Mouse (Mus musculus) adrenal gland, adult 2 months (tissue): ENCODE measurements around the gene Grrp1. TPM values are rescaled to one million over a fixed set of nuclear protein-coding genes. Genes with fewer than 3 reads are reported as not detected.
A peak's percentile ranks its signal among the peaks of the same experiment; 100 is the strongest.
"Not testable (repeated sequence)": the region's sequence is repeated elsewhere in the genome, so short reads cannot be mapped to it uniquely, and the experiment has no call there.

ENCODE experiments used
- DNase-seq: peaks from one replicate; pipeline ENCODE4 v3.0.0; 2021
- long read RNA-seq: library from polyadenylated mRNA; stranded (forward); transcript quantifications from one replicate; pipeline ENCODE4 v2.0.0, GENCODE M21; 2021
- polyA plus RNA-seq: library from polyadenylated mRNA; depleted of rRNA; stranded (reverse); fragments of >200 nt; gene quantifications from 2 replicates; pipeline ENCODE4 v1.2.3, GENCODE M21; 2012; rRNA removed
- total RNA-seq, 2 experiments: library from RNA; stranded (reverse); gene quantifications; 2 replicates each; pipeline ENCODE4 v1.2.3; 2021

Grrp1 gene
- total RNA-seq = 1 to 10 TPM; 6.2 to 9.3 TPM
- polyA plus RNA-seq = 28.5 and 31.8 TPM in 2 replicates
- long read RNA-seq, transcript Grrp1-201 (2 exons, 1,226 nt) = major isoform, 9 of 10 reads
- long read RNA-seq, partial matches to known transcripts = 0 of 10 reads
- long read RNA-seq, other reads (novel, unspliced or antisense) = 1 of 10 reads

GRCm38 (mm10) chr4:134253722-134254324 is at the start of gene Grrp1:
TSS of gene Grrp1 (minus strand) at chr4:134254106.
- DNase-seq = peak; percentile 35

GRCm38 (mm10) chr4:134302084-134302483 is 48.2 kb upstream of the Grrp1 start:
- DNase-seq = no peak

- DNase-seq = peak; percentile 40
Measured at GRCm38 (mm10) chr4:134300316-134300715, 46.4 kb upstream of the Grrp1 start.

GRCm38 (mm10) chr4:134299498-134299810 is 45.5 kb upstream of the Grrp1 start:
- DNase-seq = no peak

DNA sequence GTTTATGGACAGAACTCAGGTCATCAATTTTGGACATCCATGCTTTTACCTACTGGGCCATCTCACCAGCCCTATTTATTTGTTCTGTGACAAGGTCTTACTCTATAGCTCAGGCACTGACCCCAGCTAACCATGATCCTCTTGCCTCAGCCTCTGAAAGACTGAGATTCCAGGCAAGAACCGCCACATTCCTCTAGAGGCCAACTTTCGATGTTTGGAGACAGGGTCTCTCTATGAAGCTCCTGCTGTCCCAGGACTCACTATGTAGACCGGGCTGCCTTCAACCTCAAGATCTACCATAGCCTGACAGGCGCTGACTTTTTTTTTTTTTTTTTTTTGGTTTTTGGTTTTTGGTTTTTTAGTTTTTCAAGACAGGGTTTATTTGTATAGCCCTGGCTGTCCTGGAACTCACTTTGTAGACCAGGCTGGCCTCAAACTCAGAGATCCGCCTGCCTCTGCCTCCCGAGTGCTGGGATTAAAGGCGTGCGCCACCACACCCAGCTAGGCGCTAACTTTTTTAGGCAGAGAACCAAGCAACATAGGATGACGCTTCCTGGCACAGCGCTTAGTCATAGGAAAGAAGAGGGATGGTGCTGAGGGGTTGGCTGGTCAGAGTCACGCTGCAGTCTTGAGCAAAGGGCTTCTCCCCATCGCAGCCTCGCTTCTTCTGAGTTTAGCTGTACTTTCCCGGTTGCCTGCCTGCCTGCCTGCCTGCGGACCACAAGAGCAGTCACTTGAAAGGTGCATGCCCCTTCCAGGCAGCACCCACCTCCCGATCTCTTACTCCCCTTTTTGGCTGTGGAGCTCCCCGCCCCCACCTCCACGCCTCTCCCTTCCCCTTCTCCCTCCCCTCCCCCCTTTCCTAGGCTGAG is 45.0 kb upstream of the Grrp1 start:
- DNase-seq = no peak

GRCm38 (mm10) chr4:134297369-134297768 is 43.5 kb upstream of the Grrp1 start:
- no peak for DNase-seq

GRCm38 (mm10) chr4:134296523-134296922 is 42.6 kb upstream of the Grrp1 start:
- DNase-seq = no peak

GRCm38 (mm10) chr4:134296096-134296495 is 42.2 kb upstream of the Grrp1 start:
- not testable (repeated sequence) for DNase-seq

DNA sequence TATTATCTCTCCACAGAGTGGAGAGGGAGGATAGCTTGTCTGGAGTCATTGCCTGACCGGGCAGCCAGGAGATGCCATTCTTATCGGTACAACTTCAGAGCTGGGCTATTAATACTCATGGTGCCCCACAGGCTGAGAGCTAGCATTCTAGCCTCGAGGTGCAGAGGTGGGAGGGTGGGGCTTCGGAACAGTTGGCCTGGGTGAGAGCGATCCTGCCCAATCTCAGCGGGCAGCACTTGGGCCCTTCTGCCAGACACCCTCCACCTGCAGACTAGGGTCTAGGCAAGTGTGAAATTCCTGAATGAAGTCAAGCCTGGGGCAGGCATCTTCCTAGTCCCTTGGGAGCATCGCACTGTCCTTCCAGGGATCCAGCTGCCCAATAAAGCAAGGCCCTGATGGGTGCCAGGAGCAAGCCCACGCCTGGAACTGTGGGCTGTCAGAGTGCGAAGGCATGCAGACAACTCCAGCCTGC is 39.8 kb upstream of the Grrp1 start:
- DNase-seq = no peak

DNA sequence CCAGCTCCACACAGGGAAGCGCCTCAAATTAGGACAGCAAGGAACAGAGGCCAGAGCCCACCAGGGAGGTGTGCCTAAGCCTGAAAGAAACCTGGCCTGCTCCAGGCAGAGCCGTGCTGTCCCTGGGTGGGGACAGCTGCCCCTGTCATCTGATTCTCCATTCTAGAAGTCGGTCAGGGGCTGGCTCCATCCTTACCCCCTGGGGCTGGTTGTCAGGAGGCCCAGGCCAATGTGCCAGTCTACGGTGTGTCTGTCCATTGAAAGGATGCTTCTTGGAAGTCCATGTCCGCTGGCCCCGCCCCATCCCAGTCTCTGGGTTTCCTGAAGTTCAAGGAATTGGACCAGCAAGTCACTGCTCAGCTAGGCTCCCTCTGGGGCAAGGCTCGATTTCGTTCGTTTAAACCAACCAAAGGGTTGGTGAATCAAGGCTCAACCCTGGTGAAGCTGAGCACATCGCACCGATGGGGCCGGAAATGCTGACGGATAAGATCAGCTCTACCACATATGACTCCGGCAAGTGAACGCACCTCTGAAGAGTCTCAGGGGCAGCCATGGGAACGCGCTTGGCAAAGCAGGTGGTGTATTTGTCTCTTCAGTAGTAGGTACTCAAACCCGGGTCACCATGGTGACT is 39.3 kb upstream of the Grrp1 start:
- DNase-seq = no peak

DNA sequence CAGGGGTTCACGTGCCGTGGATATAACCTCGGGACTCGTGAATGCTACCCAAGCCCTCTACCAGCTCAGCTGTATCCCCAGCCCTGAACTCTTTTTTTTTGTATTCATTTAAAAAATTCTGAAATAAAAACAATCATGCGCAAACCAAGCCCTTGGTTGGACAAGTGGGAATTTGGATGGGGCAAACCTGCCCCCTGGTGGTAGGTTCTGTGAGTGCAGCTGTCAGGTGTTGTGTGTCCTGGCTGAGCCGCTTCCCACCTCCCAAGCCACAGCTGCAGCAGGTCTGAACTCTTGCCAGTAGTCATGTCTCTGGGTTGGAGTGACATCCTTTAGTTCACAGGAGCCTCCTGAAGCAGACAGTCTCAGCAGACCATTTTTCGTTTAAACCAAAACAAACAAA is 38.2 kb upstream of the Grrp1 start:
- DNase-seq = peak; percentile 68

- DNase-seq = peak; percentile 21
Measured at GRCm38 (mm10) chr4:134288397-134289256, 34.7 kb upstream of the Grrp1 start.

DNA sequence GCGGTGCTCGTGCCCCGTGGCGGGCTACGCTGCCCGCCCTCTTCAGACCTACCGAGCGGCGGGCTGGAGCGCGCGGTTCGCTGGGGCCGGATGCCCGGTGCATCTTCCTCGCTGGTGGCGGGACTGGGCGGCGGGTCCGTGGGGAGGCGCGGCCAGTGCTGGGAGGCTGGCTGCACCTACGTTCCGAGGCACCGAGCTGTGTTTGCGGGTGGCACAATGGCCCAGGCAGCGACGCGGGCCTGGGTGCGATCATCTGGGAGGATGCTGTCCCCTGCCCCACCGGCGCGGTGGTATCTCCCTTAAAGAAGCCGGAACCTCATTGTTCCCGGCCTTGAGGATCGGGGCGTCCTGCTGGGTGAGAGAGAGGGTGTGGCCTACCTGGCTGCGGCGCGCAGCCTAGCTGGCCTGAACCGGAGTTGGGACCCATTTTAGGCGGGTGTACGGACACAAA is 33.7 kb upstream of the Grrp1 start, which contains the start of gene Pdik1l:
Pdik1l (minus strand) TSS at position 321 of the 451 bp plus-strand sequence.
- peak; percentile 85 for DNase-seq

DNA sequence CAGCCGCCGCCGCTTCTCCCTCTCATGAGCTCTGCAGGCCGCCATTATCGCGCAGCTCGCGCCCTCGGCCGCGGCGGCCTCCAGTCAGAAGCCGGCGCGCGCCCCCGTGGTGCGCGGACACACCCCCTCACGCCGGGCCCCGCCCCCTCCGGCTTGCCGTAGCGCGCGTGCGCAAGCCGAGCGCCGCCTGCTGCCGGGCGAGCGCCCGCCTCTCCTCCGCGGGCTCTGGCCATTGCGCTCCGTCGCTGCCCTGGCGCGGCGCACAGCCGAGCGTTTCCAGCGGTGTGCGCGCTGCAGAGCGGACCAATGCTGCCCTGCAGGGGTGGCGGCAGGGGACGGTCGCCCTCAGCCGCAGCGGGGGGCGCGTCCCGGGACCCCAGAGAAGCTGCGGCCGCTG is 33.3 kb upstream of the Grrp1 start:
- DNase-seq = peak; percentile 99

- DNase-seq = no peak
Measured at GRCm38 (mm10) chr4:134286226-134287167, 32.6 kb upstream of the Grrp1 start.

DNA sequence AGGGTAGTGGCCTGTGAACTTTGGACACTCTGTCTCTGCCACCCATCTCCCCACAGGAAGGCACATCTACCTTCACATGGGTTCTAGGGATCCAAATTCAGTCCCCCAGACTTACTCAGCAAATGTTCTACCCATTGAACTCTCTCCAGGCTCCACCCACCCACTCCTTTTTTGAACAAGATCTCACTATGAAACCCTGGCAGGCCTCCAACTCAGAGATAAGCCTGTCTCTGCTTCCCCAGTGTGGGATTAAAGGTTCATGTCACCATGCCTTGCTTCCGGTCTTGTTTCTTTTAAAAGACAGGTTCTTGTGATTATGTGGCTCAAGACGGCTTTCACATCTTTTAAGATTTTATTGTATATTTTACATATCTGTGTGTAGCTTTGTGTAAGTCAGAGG is 31.0 kb upstream of the Grrp1 start:
- no peak for DNase-seq

DNA sequence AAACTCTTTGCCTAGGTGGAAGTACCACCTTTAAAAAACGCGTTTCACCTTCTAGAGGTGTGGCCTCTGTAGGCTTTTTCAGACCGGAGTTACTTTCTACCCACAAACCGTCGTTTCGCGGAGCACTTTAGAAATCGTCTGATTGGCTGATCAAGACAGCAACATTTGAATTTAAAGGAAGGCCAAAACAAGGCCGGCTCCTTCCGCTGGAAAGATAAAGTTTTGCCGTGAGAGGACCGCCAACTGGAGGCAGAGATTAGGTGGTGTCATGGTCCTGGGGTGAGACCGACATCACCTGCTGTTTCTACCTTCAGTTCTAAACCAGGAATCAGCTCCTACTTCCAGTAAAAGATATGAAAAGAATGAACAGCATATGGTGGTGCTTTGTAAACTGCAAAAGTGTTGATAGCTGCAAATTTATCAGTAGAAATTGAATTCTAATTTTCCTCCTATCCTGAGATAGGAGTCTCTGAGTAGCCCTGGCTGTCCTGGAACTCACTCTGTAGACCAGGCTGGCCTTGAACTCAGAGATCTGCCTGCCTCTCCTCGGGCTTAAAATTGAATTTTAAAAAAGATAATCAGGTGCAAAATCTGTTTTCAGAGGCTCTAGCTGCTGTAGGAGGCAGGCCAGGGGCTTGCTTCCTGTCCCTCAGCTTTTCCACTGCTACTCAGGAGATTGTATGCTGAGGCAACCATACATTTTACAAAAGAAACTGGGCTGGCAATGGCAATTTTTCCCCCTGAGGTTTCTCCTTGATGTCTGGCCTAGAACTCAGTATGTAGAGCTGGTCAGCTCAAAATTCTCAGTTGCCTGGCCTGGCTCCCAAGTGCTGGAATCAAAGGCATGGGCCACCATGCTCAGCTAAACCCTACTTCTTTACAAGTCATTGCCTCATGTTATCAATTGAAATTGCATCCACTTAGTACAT is 19.8 kb upstream of the Grrp1 start:
- peak; percentile 48 for DNase-seq

DNA sequence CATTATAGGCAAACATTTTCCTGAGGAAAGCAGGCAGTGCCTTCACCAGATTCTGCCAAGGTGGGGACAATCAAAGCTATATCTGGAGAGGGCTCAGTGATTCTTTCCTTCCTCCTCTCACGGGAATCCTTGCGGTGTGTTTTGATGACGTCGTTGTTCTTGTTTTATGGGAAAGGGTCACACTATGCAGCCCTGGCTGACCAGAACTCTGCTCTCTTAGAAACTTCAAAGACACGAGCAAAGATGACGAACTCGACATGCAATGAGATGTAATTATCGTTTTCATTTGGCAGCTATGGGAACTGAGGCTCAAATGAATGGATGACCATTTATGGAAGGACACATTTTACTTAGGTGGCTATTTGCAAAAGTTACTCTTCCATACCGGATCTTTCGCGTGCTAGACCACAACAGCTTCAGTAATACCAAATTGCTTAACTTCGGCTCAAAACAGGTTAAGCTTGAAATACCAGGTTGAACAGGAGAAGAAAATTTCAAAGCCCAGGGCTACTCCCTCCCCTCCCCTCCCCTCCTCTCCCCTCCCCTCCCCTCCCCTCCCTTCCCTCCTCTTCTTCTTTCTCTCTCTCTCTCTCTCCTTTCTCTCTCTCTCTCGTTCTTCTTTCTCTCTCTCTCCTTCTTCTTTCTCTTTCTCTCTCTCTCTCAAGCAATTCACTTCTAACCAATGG is 19.0 kb upstream of the Grrp1 start:
- no peak for DNase-seq

- no peak for DNase-seq
Measured at GRCm38 (mm10) chr4:134271979-134272378, 18.1 kb upstream of the Grrp1 start.
